Mouse (Mus musculus): Measurements from ENCODE around the gene B3gat1. TPM values are rescaled to one million over a fixed set of nuclear protein-coding genes. Genes with fewer than 3 reads are reported as not detected.

The B3gat1 gene
- not detected for polyA plus RNA-seq (2017; shearing (Covaris generic))

GRCm38 (mm10) chr9:26733206-26733891 lies at the start of gene B3gat1:
TSS of gene B3gat1 (plus strand) at chr9:26733728.

GRCm38 (mm10) chr9:26805935-26806666 lies 72.6 kb downstream of the B3gat1 start, which contains the start of gene Glb1l2:
TSS of gene Glb1l2 (minus strand) at chr9:26806468.

Other genes starting within 250 kb of the B3gat1 start
- not detected for gene Glb1l2, start 72.7 kb downstream of the B3gat1 start, polyA plus RNA-seq (2017; shearing (Covaris generic))
- not detected for gene Glb1l3, start 127.2 kb downstream of the B3gat1 start, polyA plus RNA-seq (2017; shearing (Covaris generic))
- not detected for gene Gm1110, start 189.4 kb downstream of the B3gat1 start, polyA plus RNA-seq (2017; shearing (Covaris generic))